Mouse (Mus musculus) brain, embryonic 14.5 days (tissue): ENCODE measurements around the gene Tmsb15b2. TPM values are rescaled to one million over a fixed set of nuclear protein-coding genes. Genes with fewer than 3 reads are reported as not detected.
"Not testable (repeated sequence)": the region's sequence is repeated elsewhere in the genome, so short reads cannot be mapped to it uniquely, and the experiment has no call there.

Source experiments
- DNase-seq: peaks from one replicate; pipeline ENCODE4 v3.0.0-alpha.2; 2011; ENCODE audit warnings: low read depth
- CTCF ChIP-seq: fragments of 200-500 bp; IDR thresholded peaks from 2 replicates; pipeline ENCODE4 v1.5.1; 2012; ENCODE audit warnings: inconsistent platforms, mild to moderate bottlenecking, moderate library complexity, borderline replicate concordance; ENCODE audit not compliant: insufficient read depth, insufficient read length; ENCODE audit errors: extremely low read depth
- POLR2A ChIP-seq: fragments of 200-500 bp; IDR thresholded peaks from 2 replicates; pipeline ENCODE4 v1.6.1; 2012; ENCODE audit warnings: mild to moderate bottlenecking, inconsistent platforms, borderline replicate concordance; ENCODE audit not compliant: poor library complexity, insufficient read depth, insufficient read length, severe bottlenecking; ENCODE audit errors: extremely low read depth
- polyA plus RNA-seq: library from polyadenylated mRNA; depleted of rRNA; stranded (reverse); fragments of >200 nt; gene quantifications from 2 replicates; pipeline ENCODE4 v1.2.3, GENCODE M21; 2012; rRNA removed

Gene Tmsb15b2
- polyA plus RNA-seq, 1 experiment = 38.7 TPM

DNA sequence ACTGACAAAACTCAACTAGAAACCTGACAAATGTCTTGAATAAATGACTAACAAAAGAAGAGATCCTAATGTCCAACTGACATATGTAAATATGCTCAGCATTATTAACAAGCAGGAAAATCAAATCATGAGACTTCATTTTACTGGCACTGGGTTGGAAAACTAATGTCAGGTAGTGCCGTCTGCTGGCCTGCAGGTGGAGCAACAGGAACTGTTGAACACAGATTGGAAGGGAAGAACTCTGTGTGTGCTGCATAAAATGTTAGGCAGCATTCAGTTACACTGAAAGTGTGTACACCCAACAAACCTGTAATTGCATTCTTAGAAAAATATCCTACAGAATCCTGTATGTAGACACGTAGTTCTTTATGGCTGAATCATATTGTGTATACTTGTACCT, 15.6 kb downstream of the Tmsb15b2 start:
- DNase-seq = peak; percentile 45
- TF ChIP-seq POLR2A (no peak), CTCF (peak; percentile 44; the same call in 1 of the 2 replicates)

GRCm38 (mm10) chrX:136958300-136958699, 17.0 kb downstream of the Tmsb15b2 start:
- not testable (repeated sequence) for DNase-seq

- DNase-seq = peak; percentile 92
Measured at GRCm38 (mm10) chrX:136957583-136958279, 17.6 kb downstream of the Tmsb15b2 start.

GRCm38 (mm10) chrX:136937985-136938384, 37.3 kb downstream of the Tmsb15b2 start:
- TF ChIP-seq CTCF (no peak), POLR2A (no peak)
- no peak for DNase-seq

DNA sequence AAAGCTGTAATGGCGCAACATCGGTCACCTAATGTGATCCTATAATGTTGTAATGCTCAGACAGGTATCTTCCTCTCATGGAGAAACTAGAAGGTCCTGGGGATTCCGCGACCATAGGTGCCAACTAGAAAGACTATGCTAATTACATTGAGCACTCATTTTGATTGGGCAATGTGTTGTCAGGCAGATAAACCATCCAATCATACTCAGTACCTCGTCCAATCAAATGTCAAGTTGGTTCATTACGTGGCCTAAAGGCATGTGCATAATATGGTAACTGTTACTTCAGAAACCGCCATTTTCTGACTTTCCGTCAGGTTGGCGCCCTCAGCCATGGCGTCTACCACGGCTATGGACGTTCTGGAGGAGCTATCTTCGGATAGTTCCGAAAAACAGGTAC, 48.3 kb downstream of the Tmsb15b2 start, which contains the start of gene H2bfm:
TSS of gene H2bfm (plus strand) at position 295 of the 400 bp plus-strand sequence.
- DNase-seq = no peak
- TF ChIP-seq CTCF (no peak), POLR2A (no peak)

DNA sequence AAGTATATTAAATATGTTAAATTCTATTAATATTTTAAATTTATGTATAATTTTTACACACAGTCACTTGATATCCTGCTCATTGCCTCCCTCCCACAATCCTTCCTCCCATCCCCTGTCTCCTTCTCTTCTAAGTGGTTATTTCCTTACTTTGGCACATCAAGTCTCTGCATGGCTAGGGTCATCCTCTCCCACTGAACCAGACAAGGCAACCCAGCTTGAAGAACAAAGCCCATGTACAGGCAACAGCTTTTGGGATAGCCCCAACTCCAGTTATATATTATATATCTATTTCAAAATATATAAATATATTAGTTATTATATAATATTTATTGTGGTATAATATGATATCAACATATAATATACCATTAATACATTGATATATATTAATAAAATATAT, 49.4 kb downstream of the Tmsb15b2 start:
- DNase-seq = peak; percentile 22
- TF ChIP-seq CTCF (no peak), POLR2A (no peak)

Other genes starting within 250 kb of the Tmsb15b2 start
- gene Morf4l2, start 231.8 kb downstream of the Tmsb15b2 start, polyA plus RNA-seq = 369 and 380 TPM in 2 replicates
- 0.04 and 0.05 TPM in 2 replicates for gene Glra4, start 195.4 kb downstream of the Tmsb15b2 start, polyA plus RNA-seq
- 17.0 and 17.2 TPM in 2 replicates for gene Plp1, start 152.8 kb downstream of the Tmsb15b2 start, polyA plus RNA-seq
- 6.7 and 13.7 TPM in 2 replicates for gene Rab9b, start 106.7 kb downstream of the Tmsb15b2 start, polyA plus RNA-seq
- not detected in 2 replicates for gene H2bfm, start 48.2 kb downstream of the Tmsb15b2 start, polyA plus RNA-seq
- 10.1 and 13.8 TPM in 2 replicates for gene Tmsb15l, start 1.4 kb upstream of the Tmsb15b2 start, polyA plus RNA-seq
- 12.8 and 19.7 TPM in 2 replicates for gene Tmsb15b1, start 1.4 kb upstream of the Tmsb15b2 start, polyA plus RNA-seq
- 149 and 152 TPM in 2 replicates for gene Zcchc18, start 17.7 kb upstream of the Tmsb15b2 start, polyA plus RNA-seq
- 20.5 and 27.1 TPM in 2 replicates for gene Slc25a53, start 62.8 kb upstream of the Tmsb15b2 start, polyA plus RNA-seq
- 2.2 and 3.9 TPM in 2 replicates for gene Fam199x, start 74.1 kb upstream of the Tmsb15b2 start, polyA plus RNA-seq
- not detected in 2 replicates for gene Esx1, start 146.6 kb upstream of the Tmsb15b2 start, polyA plus RNA-seq